Mouse (Mus musculus): ENCODE data around the gene Maz. TPM values are rescaled to one million over a fixed set of nuclear protein-coding genes. Genes with fewer than 3 reads are reported as not detected.

The Maz gene
- 21.3 and 25.5 TPM in 2 replicates for polyA plus RNA-seq (2015; fragmentation: Nextera tagmentation; extraction: Ambion mirVana)

GRCm38 (mm10) chr7:127026984-127027726 is at the start of gene Maz:
Maz (minus strand) TSS chr7:127027037.
- Histone ChIP-seq H3K4me1 (replicated peaks; ENCODE audit: control insufficient read depth, insufficient read depth) (peaks cover 11% of the 10 kb centered on the region), H3K9ac (ENCODE audit: low read length) (peak within 1 kb of the TSS; percentile 87), H3K27ac (replicated peaks) (peak within 1 kb of the TSS; percentile 96), H3K36me3 (ENCODE audit: control insufficient read depth, insufficient read depth, low read length) (peaks cover 6% of the 10 kb centered on the region; the same call in 1 of the 2 replicates), H3K4me2 (replicated peaks; ENCODE audit: low read depth) (peak within 1 kb of the TSS; percentile 96), H3K9me3 (ENCODE audit: control insufficient read depth, low read length) (no peaks in the 10 kb centered on the region), H3K27me3 (ENCODE audit: control insufficient read depth, insufficient read depth, low read length) (no peaks in the 10 kb centered on the region), H3K4me3 (ENCODE audit: low read depth, low read length) (peak within 1 kb of the TSS; percentile 84)
- TF ChIP-seq CTCF (IDR thresholded peaks at IDR 0.05; ENCODE audit: low read depth) (no peak), EP300 (optimal IDR thresholded peaks at IDR 0.05) (peak; percentile 90)
- ATAC-seq (ENCODE audit: low FRiP score, low TSS enrichment) (peak; percentile 86), DNase-seq (ENCODE audit: low spot score) (peak; percentile 98)
- under 1% methylated on average over 29 of the region's 63 CpGs for WGBS

DNA sequence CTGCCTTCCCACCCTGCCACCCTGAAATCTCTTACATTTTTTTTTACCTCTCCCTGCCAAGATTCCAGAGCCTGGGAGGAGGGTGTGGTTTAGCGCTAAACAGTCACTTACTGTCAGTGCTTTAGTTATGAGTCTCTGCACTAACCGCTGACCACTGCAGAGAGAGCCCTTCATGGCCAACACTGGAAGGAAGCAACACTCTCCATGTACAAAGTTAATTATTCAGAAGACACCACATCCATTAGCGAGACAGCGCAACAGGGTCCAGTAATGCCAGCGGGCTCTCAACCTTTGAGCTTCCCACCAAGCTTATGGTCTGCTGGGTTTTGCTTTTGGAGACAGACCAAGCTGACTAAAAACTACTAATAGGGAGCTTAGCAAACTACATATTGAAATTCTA is 49.4 kb upstream of the Maz start:
- TF ChIP-seq EP300 (optimal IDR thresholded peaks at IDR 0.05) (no peak), CTCF (IDR thresholded peaks at IDR 0.05; ENCODE audit: low read depth) (no peak)
- DNase-seq (ENCODE audit: low spot score) = no peak
- Histone ChIP-seq H3K9ac (ENCODE audit: low read length) (no peak overlapping the region), H3K27me3 (ENCODE audit: control insufficient read depth, insufficient read depth, low read length) (no peaks in the 10 kb centered on the region), H3K4me2 (replicated peaks; ENCODE audit: low read depth) (no peak overlapping the region), H3K27ac (replicated peaks) (no peak overlapping the region), H3K4me1 (replicated peaks; ENCODE audit: control insufficient read depth, insufficient read depth) (no peaks in the 10 kb centered on the region), H3K9me3 (ENCODE audit: control insufficient read depth, low read length) (no peaks in the 10 kb centered on the region), H3K4me3 (ENCODE audit: low read depth, low read length) (no peak overlapping the region), H3K36me3 (ENCODE audit: control insufficient read depth, insufficient read depth, low read length) (no peaks in the 10 kb centered on the region)
- no peak for ATAC-seq (ENCODE audit: low FRiP score, low TSS enrichment)
- 86% methylated on average over 5 of the region's 5 CpGs for WGBS

- WGBS = 76% methylated on average over 4 of the region's 4 CpGs
- H3K4me2 ChIP-seq (replicated peaks; ENCODE audit: low read depth) = no peak overlapping the region
- DNase-seq (ENCODE audit: low spot score) (no peak), ATAC-seq (ENCODE audit: low FRiP score, low TSS enrichment) (no peak)
- TF ChIP-seq EP300 (optimal IDR thresholded peaks at IDR 0.05) (no peak), CTCF (IDR thresholded peaks at IDR 0.05; ENCODE audit: low read depth) (no peak)
- H3K27ac ChIP-seq (replicated peaks) = no peak overlapping the region
- no peaks in the 10 kb centered on the region for H3K9me3 ChIP-seq (ENCODE audit: control insufficient read depth, low read length)
- H3K9ac ChIP-seq (ENCODE audit: low read length) = no peak overlapping the region
- H3K27me3 ChIP-seq (ENCODE audit: control insufficient read depth, insufficient read depth, low read length) = no peaks in the 10 kb centered on the region
- no peaks in the 10 kb centered on the region for H3K4me1 ChIP-seq (replicated peaks; ENCODE audit: control insufficient read depth, insufficient read depth)
- H3K36me3 ChIP-seq (ENCODE audit: control insufficient read depth, insufficient read depth, low read length) = no peaks in the 10 kb centered on the region
- no peak overlapping the region for H3K4me3 ChIP-seq (ENCODE audit: low read depth, low read length)
These were observed 46.4 kb upstream of the Maz start for GRCm38 (mm10) chr7:127073221-127073620.

GRCm38 (mm10) chr7:127070871-127071413 is 44.1 kb upstream of the Maz start:
- DNase-seq (ENCODE audit: low spot score) (no peak), ATAC-seq (ENCODE audit: low FRiP score, low TSS enrichment) (no peak)
- WGBS = 61% methylated on average over 4 of the region's 4 CpGs

GRCm38 (mm10) chr7:127066317-127066716 is 39.5 kb upstream of the Maz start:
- no peak for TF ChIP-seq CTCF (IDR thresholded peaks at IDR 0.05; ENCODE audit: low read depth)
- no peak for TF ChIP-seq EP300 (optimal IDR thresholded peaks at IDR 0.05)
- Histone ChIP-seq H3K27me3 (ENCODE audit: control insufficient read depth, insufficient read depth, low read length) (no peaks in the 10 kb centered on the region), H3K4me2 (replicated peaks; ENCODE audit: low read depth) (no peak overlapping the region), H3K27ac (replicated peaks) (no peak overlapping the region), H3K36me3 (ENCODE audit: control insufficient read depth, insufficient read depth, low read length) (no peaks in the 10 kb centered on the region), H3K9me3 (ENCODE audit: control insufficient read depth, low read length) (no peaks in the 10 kb centered on the region), H3K4me1 (replicated peaks; ENCODE audit: control insufficient read depth, insufficient read depth) (no peaks in the 10 kb centered on the region), H3K4me3 (ENCODE audit: low read depth, low read length) (no peak overlapping the region), H3K9ac (ENCODE audit: low read length) (no peak overlapping the region)
- 54% methylated on average over 4 of the region's 4 CpGs for WGBS
- ATAC-seq (ENCODE audit: low FRiP score, low TSS enrichment) (no peak), DNase-seq (ENCODE audit: low spot score) (no peak)

More at GRCm38 (mm10) chr7:127070871-127071413, 44.1 kb upstream of the Maz start:
- H3K4me2 ChIP-seq (replicated peaks; ENCODE audit: low read depth) = no peak overlapping the region
- no peak overlapping the region for H3K27ac ChIP-seq (replicated peaks)
- H3K9ac ChIP-seq (ENCODE audit: low read length) = no peak overlapping the region
- TF ChIP-seq EP300 (optimal IDR thresholded peaks at IDR 0.05) (no peak), CTCF (IDR thresholded peaks at IDR 0.05; ENCODE audit: low read depth) (no peak)
- H3K27me3 ChIP-seq (ENCODE audit: control insufficient read depth, insufficient read depth, low read length) = no peaks in the 10 kb centered on the region
- H3K36me3 ChIP-seq (ENCODE audit: control insufficient read depth, insufficient read depth, low read length) = no peaks in the 10 kb centered on the region
- H3K4me1 ChIP-seq (replicated peaks; ENCODE audit: control insufficient read depth, insufficient read depth) = no peaks in the 10 kb centered on the region
- H3K4me3 ChIP-seq (ENCODE audit: low read depth, low read length) = no peak overlapping the region
- no peaks in the 10 kb centered on the region for H3K9me3 ChIP-seq (ENCODE audit: control insufficient read depth, low read length)

- TF ChIP-seq CTCF (IDR thresholded peaks at IDR 0.05; ENCODE audit: low read depth) = peak; percentile 15; the same call in 1 of the 2 replicates
- no peak for TF ChIP-seq EP300 (optimal IDR thresholded peaks at IDR 0.05)
- ATAC-seq (ENCODE audit: low FRiP score, low TSS enrichment) = no peak
- Histone ChIP-seq H3K36me3 (ENCODE audit: control insufficient read depth, insufficient read depth, low read length) (no peaks in the 10 kb centered on the region), H3K9ac (ENCODE audit: low read length) (no peak overlapping the region), H3K4me1 (replicated peaks; ENCODE audit: control insufficient read depth, insufficient read depth) (no peaks in the 10 kb centered on the region), H3K4me3 (ENCODE audit: low read depth, low read length) (no peak overlapping the region), H3K27ac (replicated peaks) (no peak overlapping the region), H3K27me3 (ENCODE audit: control insufficient read depth, insufficient read depth, low read length) (no peaks in the 10 kb centered on the region), H3K4me2 (replicated peaks; ENCODE audit: low read depth) (no peak overlapping the region), H3K9me3 (ENCODE audit: control insufficient read depth, low read length) (no peaks in the 10 kb centered on the region)
- 86% methylated on average over 6 of the region's 6 CpGs for WGBS
- no peak for DNase-seq (ENCODE audit: low spot score)
These were observed 38.7 kb upstream of the Maz start for GRCm38 (mm10) chr7:127065538-127065937.

Measured in stomach, postnatal 0 days (tissue).